Mouse (Mus musculus) midbrain, embryonic 16.5 days (tissue): ENCODE measurements around the gene Grm8. TPM values are rescaled to one million over a fixed set of nuclear protein-coding genes. Genes with fewer than 3 reads are reported as not detected.
A peak's percentile ranks its signal among the peaks of the same experiment; 100 is the strongest.

Source experiments
- ATAC-seq: fragments of 200-750 bp; cut with Nextera tagmentation; 2 replicates; pipeline ENCODE4 v1.8.0; 2017; ENCODE audit warnings: moderate TSS enrichment
- H3K27ac ChIP-seq: fragments of 300-500 bp; sonication (generic); 2 replicates; pipeline ENCODE4 v1.5.1; 2014; ENCODE audit warnings: mild to moderate bottlenecking, low read length, mixed read lengths
- H3K27me3 ChIP-seq: fragments of 300-500 bp; sonication (generic); 2 replicates; pipeline ENCODE4 v1.6.1; 2014; ENCODE audit warnings: low read depth, low read length, mixed read lengths; ENCODE audit not compliant: control insufficient read depth, insufficient read depth
- H3K36me3 ChIP-seq: fragments of 300-500 bp; sonication (generic); 2 replicates; pipeline ENCODE4 v1.6.1; 2014; ENCODE audit warnings: mild to moderate bottlenecking, low read length, moderate library complexity, mixed read lengths; ENCODE audit not compliant: control insufficient read depth, insufficient read depth
- H3K4me1 ChIP-seq: fragments of 300-500 bp; sonication (generic); 2 replicates; pipeline ENCODE4 v1.6.1; 2014; ENCODE audit warnings: mild to moderate bottlenecking, low read length, mixed read lengths; ENCODE audit not compliant: control insufficient read depth, insufficient read depth
- H3K4me2 ChIP-seq: fragments of 300-500 bp; sonication (generic); 2 replicates; pipeline ENCODE4 v1.6.1; 2014; ENCODE audit warnings: mild to moderate bottlenecking, low read length, mixed read lengths
- H3K4me3 ChIP-seq: fragments of 300-500 bp; sonication (generic); 2 replicates; pipeline ENCODE4 v1.5.1; 2014; ENCODE audit warnings: low read depth, mild to moderate bottlenecking, low read length, moderate library complexity, mixed read lengths
- H3K9ac ChIP-seq: fragments of 300-500 bp; sonication (generic); 2 replicates; pipeline ENCODE4 v1.6.1; 2014; ENCODE audit warnings: low read depth, low read length, mixed read lengths
- H3K9me3 ChIP-seq: fragments of 300-500 bp; sonication (generic); replicated peaks from 2 replicates; pipeline ENCODE4 v1.6.1; 2014; ENCODE audit warnings: mild to moderate bottlenecking, low read length, mixed read lengths; ENCODE audit not compliant: control insufficient read depth, poor library complexity, severe bottlenecking
- WGBS: fragments of 180-500 bp; shearing (Covaris S2); extraction: QIAGEN DNeasy Blood & Tissue Kit; methylation state at CpG from one replicate; pipeline ENCODE4 v1.1.7; 2014; 5-methylcytosine and 5-hydroxymethylcytosine counted together
- polyA plus RNA-seq: library from polyadenylated mRNA; unstranded; fragments of >200 nt; fragmentation: Nextera tagmentation; extraction: Ambion mirVana; gene quantifications from 2 replicates; pipeline ENCODE4 v1.2.1, GENCODE M21; 2015

Grm8 gene
- polyA plus RNA-seq, 1 experiment from 2014 or later = 19.2 TPM

DNA sequence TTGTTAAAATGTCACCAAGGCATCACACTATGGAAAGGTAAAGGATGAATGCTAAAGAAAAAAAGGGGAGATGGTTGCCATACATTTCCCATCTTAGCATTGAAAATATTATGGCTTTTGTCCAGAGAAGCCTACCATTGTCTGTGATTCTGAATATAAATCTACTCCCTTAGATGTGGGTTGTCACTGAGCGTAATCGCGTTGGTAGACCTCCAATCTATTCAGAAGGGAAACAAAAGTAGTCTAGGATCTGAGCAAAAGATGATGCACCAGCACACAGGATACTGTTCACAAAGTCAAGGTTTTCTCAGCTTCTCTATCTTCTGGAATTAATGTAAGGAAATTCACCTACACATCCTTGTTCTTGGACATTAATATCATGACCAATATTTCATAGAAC, 345.4 kb downstream of the Grm8 start:
- H3K4me1 ChIP-seq = no peaks in the 10 kb centered on the region
- H3K9ac ChIP-seq = no peak overlapping the region
- H3K36me3 ChIP-seq = no peaks in the 10 kb centered on the region
- H3K27me3 ChIP-seq = no peaks in the 10 kb centered on the region
- H3K9me3 ChIP-seq = no peaks in the 10 kb centered on the region
- no peak overlapping the region for H3K4me2 ChIP-seq
- WGBS = 87% methylated on average over 3 of the region's 3 CpGs
- no peak for ATAC-seq
- H3K4me3 ChIP-seq = no peak overlapping the region
- H3K27ac ChIP-seq = no peak overlapping the region

DNA sequence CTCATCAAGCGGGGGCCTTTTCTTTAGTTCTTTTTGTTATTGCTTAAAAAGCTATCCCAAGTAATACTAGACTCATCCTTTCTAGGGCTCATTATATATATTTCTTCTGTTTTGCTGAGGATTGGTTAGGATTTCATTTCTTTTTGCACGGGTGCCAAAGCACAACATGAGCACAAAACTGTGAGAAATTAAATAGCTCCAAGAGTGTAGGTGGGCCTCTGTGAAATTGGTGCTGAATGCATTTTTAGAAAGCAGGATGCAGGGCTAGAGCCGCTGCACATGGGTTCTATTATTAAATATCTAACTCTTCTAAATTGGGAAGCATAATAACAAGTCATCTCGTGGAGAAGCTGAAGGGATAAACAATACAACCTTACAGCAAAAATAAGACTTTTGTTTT, 345.8 kb downstream of the Grm8 start:
- no peak for ATAC-seq
- Histone ChIP-seq H3K4me1 (no peaks in the 10 kb centered on the region), H3K4me3 (no peak overlapping the region), H3K9ac (no peak overlapping the region), H3K27me3 (no peaks in the 10 kb centered on the region), H3K36me3 (no peaks in the 10 kb centered on the region), H3K9me3 (no peaks in the 10 kb centered on the region), H3K27ac (no peak overlapping the region), H3K4me2 (no peak overlapping the region)
- WGBS = 79% methylated on average over 4 of the region's 4 CpGs

- WGBS = 73% methylated on average over 1 of the region's 1 CpGs
- H3K27me3 ChIP-seq = no peaks in the 10 kb centered on the region
- no peak overlapping the region for H3K4me2 ChIP-seq
- no peak for ATAC-seq
- no peak overlapping the region for H3K4me3 ChIP-seq
- H3K9me3 ChIP-seq = no peaks in the 10 kb centered on the region
- no peak overlapping the region for H3K27ac ChIP-seq
- H3K4me1 ChIP-seq = no peaks in the 10 kb centered on the region
- H3K9ac ChIP-seq = no peak overlapping the region
- H3K36me3 ChIP-seq = no peaks in the 10 kb centered on the region
Measured at GRCm38 (mm10) chr6:27782251-27782650, 352.7 kb downstream of the Grm8 start.

GRCm38 (mm10) chr6:27781371-27781770, 353.6 kb downstream of the Grm8 start:
- Histone ChIP-seq H3K4me3 (no peak overlapping the region), H3K4me2 (no peak overlapping the region), H3K36me3 (no peaks in the 10 kb centered on the region), H3K27ac (no peak overlapping the region), H3K27me3 (no peaks in the 10 kb centered on the region), H3K9ac (no peak overlapping the region), H3K9me3 (no peaks in the 10 kb centered on the region), H3K4me1 (no peaks in the 10 kb centered on the region)
- ATAC-seq = no peak
- WGBS = 79% methylated on average over 3 of the region's 3 CpGs

DNA sequence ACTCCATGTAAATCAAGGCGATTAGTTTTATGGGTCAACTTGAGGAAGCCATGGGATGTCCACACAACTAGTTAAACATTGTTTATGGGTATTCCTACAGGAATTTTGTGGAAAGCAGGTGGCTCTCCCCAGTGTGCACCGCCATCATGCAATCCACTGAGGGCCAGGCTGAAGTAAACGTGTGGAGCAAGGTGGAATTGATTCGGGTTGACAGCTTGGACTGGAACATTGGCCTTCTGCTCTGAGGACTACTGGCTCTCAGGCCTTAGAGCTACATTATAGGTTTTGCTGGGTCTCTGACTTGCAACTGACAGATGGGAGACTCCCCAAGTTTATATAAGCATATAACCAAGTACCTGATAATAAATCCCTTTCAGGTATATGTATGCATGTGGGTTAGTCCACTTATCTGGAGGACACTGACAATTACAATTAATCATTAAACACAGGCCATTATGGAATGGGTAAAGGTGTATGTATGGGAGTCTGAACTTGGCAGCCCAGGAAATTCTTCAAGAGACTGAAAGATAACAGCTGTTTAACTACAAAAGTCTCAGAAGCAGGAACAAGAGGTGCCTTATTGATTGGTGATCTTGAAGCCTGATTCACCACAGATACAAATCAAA, 359.2 kb downstream of the Grm8 start:
- no peak for ATAC-seq
- Histone ChIP-seq H3K27ac (no peak overlapping the region), H3K4me1 (no peaks in the 10 kb centered on the region), H3K4me3 (no peak overlapping the region), H3K9ac (no peak overlapping the region), H3K36me3 (no peaks in the 10 kb centered on the region), H3K27me3 (no peaks in the 10 kb centered on the region), H3K4me2 (no peak overlapping the region), H3K9me3 (no peaks in the 10 kb centered on the region)
- WGBS = 92% methylated on average over 4 of the region's 4 CpGs

- Histone ChIP-seq H3K4me3 (no peak overlapping the region), H3K9me3 (no peaks in the 10 kb centered on the region), H3K9ac (no peak overlapping the region), H3K27me3 (no peaks in the 10 kb centered on the region), H3K36me3 (no peaks in the 10 kb centered on the region), H3K4me2 (no peak overlapping the region), H3K4me1 (no peaks in the 10 kb centered on the region), H3K27ac (no peak overlapping the region)
- 90% methylated on average over 6 of the region's 6 CpGs for WGBS
- no peak for ATAC-seq
Measured at GRCm38 (mm10) chr6:27762061-27762460, 372.9 kb downstream of the Grm8 start.

DNA sequence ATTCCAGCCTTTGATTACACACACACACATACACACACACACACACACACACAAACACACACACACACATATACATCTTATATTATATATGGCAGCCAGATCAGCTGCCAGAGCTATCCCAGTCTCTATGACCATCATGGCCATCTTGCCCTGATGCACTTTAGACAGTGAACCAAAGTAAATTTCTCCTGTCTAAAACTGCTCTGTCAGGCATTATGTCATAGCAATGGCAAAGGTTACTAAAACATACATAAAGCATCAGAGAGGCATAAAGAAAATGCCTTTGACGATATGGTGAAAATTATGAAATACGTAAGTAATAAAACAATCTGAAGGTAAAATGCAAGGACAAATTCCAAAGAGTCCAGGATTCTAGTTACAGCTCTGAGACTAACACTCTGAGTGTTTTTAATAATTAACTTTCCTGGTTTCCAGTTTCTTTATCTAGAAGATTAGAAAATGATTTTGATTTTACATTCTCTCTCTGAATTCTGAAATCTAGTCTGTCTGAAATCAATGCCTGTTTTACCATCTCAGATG, 381.6 kb downstream of the Grm8 start:
- Histone ChIP-seq H3K4me3 (no peak overlapping the region), H3K36me3 (no peaks in the 10 kb centered on the region), H3K27ac (no peak overlapping the region), H3K9ac (no peak overlapping the region), H3K27me3 (no peaks in the 10 kb centered on the region), H3K9me3 (no peaks in the 10 kb centered on the region), H3K4me1 (no peaks in the 10 kb centered on the region), H3K4me2 (no peak overlapping the region)
- no peak for ATAC-seq
- WGBS = 98% methylated on average over 2 of the region's 2 CpGs

GRCm38 (mm10) chr6:27746493-27746892, 388.5 kb downstream of the Grm8 start:
- no peaks in the 10 kb centered on the region for H3K36me3 ChIP-seq
- H3K9ac ChIP-seq = no peak overlapping the region
- no peak overlapping the region for H3K4me2 ChIP-seq
- 36% methylated on average over 4 of the region's 4 CpGs for WGBS
- no peaks in the 10 kb centered on the region for H3K9me3 ChIP-seq
- peaks cover 5% of the 10 kb centered on the region; the same call in 1 of the 2 replicates for H3K4me1 ChIP-seq
- H3K4me3 ChIP-seq = no peak overlapping the region
- no peaks in the 10 kb centered on the region for H3K27me3 ChIP-seq
- ATAC-seq = no peak
- H3K27ac ChIP-seq = peak overlapping the region; percentile 9; the same call in 1 of the 2 replicates

GRCm38 (mm10) chr6:27745693-27746451, 389.1 kb downstream of the Grm8 start:
- H3K4me1 ChIP-seq = peaks cover 5% of the 10 kb centered on the region; the same call in 1 of the 2 replicates
- no peaks in the 10 kb centered on the region for H3K9me3 ChIP-seq
- H3K27ac ChIP-seq = no peak overlapping the region; the same call in 1 of the 2 replicates
- peak; percentile 84 for ATAC-seq
- H3K4me2 ChIP-seq = no peak overlapping the region
- H3K36me3 ChIP-seq = no peaks in the 10 kb centered on the region
- H3K4me3 ChIP-seq = no peak overlapping the region
- WGBS = 3% methylated on average over 5 of the region's 5 CpGs
- no peak overlapping the region for H3K9ac ChIP-seq
- H3K27me3 ChIP-seq = no peaks in the 10 kb centered on the region
